Mouse (Mus musculus) testis, postnatal 10 days (tissue): ENCODE measurements at regions not wholly inside any gene's neighbourhood (a gene's known extent, or its start where the extent isn't known, plus 50 kb on each side); places are given as distances from the start of the nearest gene placed in this dataset.

Source experiments
- DNase-seq: peaks from one replicate; pipeline ENCODE4 v3.0.0; 2021; ENCODE audit warnings: low spot score

GRCm38 (mm10) chr10:45009676-45010075 is 57.3 kb upstream of the Prep start:
- DNase-seq: no peak

DNA sequence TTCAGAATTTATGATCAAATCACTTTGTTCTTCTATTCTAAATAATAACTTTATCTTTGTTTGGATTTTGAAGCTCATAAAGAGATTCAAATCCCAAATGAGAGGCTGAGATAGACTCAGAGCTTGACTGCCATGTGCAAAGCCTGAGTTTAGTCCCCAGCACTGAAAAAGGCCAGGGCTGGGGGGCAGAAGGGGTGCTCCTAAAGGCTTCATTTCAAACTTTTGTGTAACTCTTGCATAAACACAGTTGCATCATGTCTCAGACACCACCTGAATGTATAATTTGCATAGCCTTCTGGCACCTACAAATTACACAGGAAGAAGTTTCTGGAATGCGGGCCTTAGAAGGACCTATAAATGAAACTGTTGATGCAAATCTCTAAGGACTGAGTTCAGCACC is 57.8 kb upstream of the Prep start:
- no peak for DNase-seq

GRCm38 (mm10) chr10:45004037-45004653 is 62.9 kb upstream of the Prep start:
- no peak for DNase-seq

GRCm38 (mm10) chr10:45003344-45003681 is 63.7 kb upstream of the Prep start:
- DNase-seq: peak; percentile 51

GRCm38 (mm10) chr10:45002637-45003343 is 64.2 kb upstream of the Prep start:
- DNase-seq: no peak

DNA sequence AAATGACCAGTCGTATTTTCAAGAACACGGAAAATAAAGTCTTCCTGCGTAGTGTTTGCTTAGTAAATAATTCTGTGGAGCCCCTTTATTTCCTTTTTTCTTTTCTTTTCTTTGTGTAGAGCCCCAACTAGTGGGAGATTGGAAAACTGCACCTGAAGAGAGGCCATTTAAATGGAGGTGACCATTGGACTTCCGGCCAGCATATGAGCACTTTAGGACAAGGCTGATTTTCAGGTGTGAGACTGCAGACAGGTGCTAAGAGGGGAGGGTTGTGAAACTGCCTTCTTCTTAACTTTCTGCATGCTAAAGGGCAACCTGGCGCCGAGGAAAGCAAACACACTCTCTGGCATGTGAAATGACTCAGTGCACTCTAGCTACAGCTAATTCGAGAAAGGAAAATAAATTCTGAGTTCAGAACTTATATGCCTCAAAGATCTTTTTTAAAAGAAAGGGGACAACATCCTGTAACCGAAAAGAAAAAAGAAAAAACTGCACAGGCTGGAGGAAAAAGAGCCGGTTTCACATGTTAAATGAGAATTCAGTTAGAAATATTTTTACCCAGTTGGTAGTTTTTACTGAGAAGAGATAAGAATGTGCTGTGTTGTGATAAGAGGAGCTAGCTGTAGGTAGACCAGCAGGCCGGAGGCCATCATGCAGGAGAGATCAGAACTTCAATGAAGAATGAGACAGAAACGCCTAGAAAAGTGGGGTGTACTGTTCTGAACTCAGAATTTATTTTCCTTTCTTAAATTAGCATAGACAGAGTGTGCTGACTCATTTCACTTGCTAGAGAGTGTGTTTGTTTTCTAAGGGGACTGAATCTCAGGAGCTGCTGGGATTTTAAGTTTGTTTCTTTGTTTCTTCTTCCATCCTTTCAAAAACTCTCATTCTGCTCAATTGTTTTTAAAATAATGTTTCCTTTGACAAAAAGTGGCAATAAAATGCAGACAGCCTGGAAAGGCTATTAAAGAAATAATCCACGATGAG is 65.8 kb upstream of the Prep start:
- peak; percentile 71 for DNase-seq

DNA sequence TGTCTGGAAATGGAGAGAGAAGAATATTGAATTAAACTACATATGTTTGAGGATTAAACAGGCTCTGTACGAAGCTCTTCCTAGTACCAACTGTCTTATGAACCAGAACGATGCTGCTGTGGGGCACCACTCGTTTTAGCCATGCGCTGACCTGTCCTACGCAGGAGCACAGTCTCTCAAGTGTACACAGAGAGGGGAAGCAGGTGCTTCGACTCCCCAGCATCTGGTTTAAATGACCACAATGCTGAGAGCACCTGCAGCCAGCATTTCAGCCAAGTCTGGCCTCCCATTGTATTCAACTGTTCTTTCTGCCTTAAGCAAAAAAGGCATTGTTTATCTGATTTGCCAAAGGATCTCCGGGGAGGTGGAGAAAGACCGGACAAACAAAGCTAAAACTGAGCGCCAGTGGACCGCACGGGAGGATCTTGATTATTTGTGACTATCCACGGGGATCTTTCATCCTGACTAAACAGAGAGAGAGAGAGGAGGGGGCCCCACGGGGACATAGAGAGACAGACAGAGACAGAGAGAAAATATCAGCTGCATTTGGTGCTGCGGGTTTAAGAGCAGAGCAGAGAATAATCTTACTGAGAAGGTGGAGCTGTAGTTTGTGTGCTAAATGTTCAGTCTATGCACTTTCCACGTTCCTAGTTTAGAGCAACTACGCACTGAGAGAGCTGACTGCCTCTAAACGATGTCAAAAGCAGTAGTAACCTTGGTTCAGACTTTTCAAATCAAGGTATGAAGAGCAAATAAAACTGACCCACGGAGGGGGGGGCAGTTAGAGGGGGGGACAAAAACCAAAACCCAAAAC is 66.8 kb upstream of the Prep start:
- DNase-seq: no peak

DNA sequence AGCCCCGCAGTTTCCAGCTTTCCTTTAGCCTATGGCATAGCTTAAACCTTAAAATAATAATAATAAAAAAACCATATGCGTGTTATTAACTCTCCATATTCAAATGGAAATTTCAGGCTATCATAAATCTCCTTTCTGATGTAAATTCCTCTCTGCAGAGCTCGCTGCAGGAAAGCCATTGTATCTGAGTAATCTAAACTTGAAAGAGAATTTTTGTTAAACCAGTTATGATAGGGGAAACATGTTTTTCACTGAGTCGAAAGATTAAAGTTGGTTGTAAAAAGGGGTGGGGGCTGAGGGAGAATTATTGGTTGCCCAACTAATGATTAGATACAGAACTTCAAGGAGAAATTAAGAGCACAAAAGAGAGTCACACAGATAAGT is 69.1 kb upstream of the Prep start:
- no peak for DNase-seq

GRCm38 (mm10) chr10:44997184-44997905 is 69.7 kb upstream of the Prep start:
- DNase-seq: no peak

DNA sequence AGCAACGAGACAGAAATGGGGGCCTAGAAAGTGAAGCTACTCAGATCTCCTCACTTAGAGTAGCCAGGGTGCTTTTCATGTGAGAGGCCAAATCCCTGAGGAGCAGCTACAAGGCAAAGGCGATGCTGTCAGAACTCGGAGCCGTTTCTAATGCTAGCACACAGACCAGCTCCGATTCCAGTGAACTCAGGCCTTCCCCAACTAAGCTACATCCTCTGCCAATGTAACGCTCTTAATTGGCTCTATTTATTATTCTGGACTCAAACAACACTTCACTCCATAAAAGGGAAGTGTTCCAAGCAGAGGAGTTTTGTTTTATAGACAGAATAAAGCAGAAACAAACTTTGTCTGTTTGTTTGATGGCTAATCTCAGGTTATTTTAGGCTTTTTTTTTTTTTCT is 71.2 kb upstream of the Prep start:
- no peak for DNase-seq

GRCm38 (mm10) chr10:44994385-44995281 is 72.4 kb upstream of the Prep start:
- DNase-seq: no peak

DNA sequence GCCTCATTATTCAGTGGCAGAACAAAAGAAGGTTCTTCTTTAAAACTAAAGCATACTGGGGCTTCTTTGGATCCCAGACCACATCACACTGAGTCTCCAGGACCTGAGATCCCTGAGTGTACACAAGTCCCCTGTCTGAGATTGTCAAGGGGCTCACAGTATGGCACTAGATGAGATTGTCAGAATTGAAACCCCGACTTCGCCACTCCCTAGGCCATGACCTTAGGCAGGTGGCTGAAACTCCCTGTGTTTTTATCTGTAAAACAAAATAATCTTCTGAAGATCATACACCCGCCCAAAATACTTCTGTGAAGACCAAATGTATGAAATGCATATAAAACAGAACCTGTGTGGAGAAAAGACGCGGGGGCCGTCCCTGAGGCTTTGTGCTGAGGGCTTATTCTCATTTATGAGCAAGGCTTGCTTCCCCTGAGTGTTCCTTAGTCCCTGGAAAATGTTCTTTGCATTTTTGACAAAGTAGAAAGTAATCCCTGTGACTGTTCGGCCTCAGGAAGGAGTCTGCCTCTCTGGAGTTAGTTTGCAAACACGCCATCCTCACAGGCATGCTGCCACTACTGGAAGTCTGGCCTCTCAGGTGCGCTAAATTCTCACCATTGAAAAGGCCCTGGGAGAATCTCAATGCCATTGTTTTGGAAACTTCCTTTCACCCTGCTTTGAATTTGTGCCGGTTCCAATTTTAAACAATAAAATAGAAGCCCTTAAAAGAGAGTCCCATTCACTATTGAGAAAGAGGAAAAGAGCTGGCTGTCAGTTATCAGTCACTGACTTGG is 73.3 kb upstream of the Prep start:
- no peak for DNase-seq

- DNase-seq: no peak
Measured at GRCm38 (mm10) chr10:44989539-44989938, 77.5 kb upstream of the Prep start.

- no peak for DNase-seq
Measured at GRCm38 (mm10) chr10:44988756-44989155, 78.2 kb upstream of the Prep start.

DNA sequence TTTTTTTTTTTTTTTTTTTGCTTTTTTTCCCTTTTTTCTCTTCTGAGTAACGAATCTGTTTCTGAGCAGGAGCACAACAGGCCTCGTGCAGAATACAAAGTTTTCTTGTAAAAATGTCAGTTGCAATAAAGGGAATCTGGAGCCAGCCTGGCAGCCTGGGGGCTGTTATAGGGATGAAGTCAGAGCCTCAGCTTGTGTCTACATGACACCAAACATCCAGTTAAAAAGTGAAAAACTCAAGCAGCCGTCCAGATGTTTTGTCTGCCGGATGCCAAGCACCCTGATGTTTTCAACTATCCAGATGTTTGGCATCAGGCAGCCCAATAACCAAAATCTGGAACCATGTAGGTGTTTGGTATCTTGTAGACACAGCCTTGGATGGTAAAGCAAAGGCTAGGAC is 79.4 kb upstream of the Prep start:
- no peak for DNase-seq

DNA sequence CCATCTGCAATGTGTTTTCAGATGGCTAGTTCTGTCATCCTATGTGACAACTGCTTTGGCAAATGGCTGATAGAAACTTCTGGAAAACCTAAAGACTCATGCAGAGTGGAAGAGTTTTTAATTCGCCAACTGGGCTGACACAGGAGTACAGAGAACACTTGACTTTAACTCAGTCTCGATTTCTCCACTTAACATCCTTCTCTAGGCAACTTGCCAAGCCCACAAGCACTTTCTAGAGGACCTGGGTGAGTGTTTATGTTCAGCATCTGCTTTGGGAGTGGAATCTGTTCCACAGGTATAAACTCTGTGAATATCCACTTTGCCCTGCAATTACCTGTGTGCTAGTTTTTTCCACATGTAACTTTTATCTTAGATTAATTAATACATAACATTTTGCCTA is 85.1 kb upstream of the Prep start:
- no peak for DNase-seq

DNA sequence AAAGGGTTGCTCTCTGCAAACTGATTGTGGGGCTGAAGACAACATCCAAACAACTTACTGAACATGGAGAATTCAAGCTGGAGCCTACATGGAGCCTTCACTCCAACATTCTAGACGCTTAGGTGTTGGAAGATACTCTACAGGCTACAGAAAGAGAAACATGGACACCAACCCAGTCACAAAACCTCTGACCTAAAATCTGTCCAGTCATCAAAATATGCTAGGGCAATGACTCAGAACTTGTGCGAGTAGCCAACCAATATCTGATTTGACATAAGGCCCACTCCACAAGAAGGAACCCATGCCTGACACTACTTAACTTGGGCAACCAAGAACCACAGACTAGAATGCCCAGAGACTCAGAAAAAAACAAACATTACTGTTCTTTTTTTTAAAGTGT is 90.2 kb upstream of the Prep start:
- no peak for DNase-seq

DNA sequence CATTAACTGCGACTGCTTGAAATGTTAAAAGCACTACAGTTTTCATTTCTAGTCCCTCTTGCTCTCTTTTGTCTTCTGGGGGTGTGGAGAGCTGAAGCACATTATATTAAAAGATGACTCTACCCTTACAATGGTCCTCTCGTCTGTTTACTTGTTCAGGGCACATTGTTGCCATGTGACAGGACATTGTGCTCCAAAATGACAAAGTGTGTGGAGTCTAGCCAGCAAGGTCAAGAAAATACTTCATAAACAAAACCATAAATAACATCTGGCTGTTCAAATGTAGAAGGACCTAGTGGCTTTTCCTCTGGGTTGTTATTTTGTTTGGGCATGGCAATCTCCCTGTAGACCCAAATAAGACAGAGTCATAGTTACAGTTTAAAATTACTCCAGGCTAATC is 95.1 kb upstream of the Prep start:
- DNase-seq: no peak

GRCm38 (mm10) chr10:44959968-44960367 is 107.0 kb upstream of the Prep start:
- DNase-seq: no peak
